Mouse (Mus musculus): Measurements from ENCODE around the gene Slc35c2.

Slc35c2 gene

DNA sequence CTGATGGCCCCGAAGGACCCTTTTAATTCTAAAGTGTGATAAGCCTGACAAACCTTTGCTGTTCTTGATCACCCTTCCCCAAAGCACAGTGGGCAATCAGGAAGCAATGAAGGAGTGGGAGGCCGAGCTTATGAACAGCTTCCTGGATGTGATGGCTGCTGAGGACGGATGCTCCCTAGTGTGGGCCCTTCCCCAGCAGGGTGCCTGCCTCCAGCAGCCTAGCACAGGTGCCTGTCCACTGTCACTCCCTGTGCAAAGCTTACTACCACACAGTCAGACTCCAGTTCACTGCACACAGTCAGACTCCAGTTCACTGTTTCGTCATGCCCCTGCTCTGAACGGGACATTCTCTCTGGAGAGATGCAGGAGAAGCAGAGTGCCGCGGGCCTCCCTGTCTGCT is 24.7 kb upstream of the Slc35c2 start:
- ATAC-seq (ENCODE audit: low TSS enrichment), result no peak

DNA sequence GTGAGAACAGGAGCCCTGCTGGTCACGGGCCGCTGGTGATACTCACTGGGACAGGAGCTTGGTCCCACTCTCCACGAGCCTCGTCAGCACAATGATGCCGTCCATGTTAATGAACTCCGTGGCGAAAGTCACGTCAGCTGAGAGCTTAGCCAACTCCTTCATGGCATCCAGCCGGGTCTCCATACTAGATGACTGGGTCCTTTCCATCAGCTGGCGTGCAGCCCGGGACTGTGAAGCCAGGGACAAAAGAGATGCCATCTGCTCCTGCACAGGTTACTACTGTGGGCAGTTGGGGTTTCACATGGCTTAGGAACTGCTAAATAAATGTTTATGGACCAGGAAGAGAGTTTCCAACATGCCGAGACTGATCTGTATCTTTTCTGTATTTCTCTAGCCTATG is 23.9 kb upstream of the Slc35c2 start:
- ATAC-seq (ENCODE audit: low TSS enrichment), result no peak

DNA sequence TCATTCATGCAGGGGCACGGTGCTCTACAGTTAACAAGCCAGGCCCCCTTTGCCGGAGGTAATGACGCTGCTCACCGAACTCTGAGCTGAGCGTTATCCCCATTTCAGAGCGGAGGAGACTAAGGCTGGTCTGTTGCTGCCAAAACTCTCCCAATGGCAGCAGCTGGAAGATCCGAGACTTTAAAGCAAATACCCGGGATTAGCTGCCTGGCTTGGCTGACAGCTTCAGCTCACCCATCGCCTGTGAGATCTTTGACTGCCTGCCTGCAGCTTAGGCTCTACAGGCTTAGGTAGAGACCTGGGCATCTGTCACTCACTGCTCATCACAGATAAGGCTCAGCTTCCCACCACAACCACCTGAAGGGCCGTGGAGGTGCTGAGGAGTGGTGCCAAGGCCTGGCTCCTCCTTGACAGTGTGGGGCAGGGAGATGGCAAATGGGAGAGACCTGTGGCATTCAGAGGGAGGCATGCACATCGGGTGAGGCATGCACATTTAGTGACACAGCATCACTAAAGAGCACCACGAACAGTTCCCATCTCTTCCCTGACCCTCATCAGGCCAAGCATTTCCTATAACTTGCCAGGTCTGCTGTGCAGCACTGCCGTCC is 23.3 kb upstream of the Slc35c2 start:
- no peak for ATAC-seq (ENCODE audit: low TSS enrichment)

DNA sequence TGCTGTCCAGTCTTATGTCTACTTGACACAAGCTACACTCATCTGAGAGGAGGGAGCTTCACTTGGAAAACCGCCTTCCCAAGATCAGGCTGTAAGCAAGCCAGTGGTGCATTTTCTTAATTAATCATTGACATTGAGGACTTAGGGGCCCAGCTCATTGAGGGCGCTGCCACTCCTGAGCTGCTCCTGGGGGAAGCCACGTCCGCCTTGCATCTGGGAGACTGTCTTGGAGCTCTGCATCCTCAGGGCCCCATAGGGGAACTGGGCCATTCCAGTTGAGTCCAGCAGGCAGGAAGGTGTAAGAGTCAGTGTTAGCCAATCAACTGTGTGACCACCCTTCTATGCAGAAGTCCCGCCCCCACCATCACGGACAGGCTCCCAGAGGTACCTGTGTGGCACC is 20.1 kb upstream of the Slc35c2 start:
- ATAC-seq (ENCODE audit: low TSS enrichment), result no peak

DNA sequence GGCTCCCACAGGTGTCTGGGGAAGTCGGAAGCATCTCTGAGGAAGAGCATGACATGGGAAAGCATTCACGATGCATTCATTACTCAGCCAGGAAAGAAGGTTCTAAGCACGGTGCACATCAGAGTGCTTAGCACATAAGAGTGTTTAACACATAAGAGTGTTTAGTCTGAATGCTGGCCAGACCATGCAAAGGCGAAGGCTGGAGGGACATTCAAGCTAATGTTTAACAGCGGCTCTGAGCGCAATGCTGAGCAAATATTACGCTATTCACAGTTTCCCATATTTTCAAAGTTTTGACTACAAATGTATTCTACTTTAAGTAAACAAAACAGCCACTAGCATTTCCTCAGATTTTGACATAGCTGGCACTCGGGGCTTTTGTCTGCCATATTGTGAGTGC is 17.8 kb upstream of the Slc35c2 start:
- ATAC-seq (ENCODE audit: low TSS enrichment), result no peak

DNA sequence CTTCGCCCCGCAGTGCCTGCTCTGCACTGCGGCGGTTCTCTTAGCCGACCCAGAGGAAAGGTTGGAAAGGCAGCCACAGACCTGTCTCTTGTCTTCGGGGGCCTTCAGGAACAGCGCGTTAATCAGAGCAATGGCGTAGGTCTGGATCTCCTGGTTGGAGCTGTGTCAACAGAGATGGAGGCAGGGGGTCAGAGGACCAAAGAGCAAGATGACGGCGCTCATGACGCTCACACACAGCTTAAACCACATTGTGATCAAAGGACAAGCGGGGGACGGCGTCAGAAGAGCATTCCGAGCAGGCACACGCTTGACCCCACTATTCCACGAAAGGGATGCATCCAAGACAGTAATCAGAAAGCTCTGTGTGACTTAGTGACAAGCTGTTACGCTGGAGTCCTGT is 17.1 kb upstream of the Slc35c2 start:
- no peak for ATAC-seq (ENCODE audit: low TSS enrichment)

DNA sequence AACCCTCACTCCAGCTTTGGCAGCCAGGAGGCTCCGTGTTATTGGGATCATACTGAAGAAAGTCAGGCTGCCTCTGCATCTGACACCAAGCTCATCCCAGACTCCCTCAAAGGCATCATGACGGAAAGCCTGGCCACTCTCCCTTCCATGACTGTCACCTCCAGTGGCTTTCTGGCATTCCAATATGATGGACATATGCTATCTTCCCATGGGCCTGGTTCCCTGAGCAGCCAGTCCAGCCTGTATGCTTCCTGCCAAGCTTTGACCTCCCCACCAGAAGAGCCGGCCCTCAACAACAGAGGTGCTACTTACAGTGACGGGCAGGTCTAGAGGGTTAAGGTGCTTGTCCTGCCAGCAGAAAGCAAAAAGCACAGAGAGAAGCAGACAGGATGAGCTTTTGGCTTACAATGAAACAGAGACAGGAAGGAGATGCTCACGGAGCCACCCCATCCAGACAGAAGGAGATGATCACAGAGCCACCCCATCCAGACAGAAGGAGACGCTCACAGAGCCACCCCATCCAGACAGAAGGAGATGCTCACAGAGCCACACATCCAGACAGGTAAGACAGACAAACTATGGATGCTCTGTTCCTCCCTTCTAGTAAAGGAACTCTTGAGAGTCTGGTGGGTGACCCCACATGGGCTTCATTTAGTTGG is 15.8 kb upstream of the Slc35c2 start:
- ATAC-seq (ENCODE audit: low TSS enrichment), result no peak

DNA sequence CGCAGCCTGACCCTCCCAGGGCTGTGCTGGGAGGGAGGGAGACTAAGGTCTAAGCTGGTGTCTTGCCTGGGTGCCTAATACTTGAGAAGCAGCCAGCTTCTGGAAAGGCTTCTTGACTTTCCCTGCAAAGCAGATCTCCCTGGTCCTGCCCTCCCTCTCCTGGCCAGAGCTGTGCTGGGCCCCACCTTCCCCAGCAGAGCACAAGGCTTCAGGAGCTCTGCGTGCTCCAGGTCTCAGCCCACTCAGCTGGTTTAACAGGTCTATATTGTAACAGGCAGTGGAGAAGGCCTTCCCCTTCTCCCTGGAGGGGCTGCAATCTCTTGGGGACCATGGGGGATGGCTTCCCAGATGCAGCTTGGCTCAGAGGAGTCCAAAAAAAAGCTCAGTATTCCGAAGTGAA is 13.7 kb upstream of the Slc35c2 start:
- ATAC-seq (ENCODE audit: low TSS enrichment), result no peak

DNA sequence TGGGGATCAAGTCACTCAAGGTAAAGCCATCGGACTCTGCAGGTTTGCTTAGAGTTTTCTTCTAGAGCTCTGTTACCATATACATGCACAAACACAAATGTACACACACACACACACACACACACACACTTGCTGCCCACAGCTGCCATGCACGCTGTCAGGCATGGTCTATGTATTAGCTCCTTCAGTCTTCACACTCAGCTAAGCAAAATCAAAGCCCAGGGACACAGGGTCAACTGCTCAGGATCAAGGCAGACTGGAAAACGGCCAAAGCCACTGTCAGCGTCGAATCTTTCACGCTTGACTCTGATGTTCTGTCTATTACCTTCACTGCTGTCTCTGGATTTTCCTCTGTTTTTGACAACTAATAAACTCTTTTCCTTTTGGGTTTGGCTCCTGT is 13.2 kb upstream of the Slc35c2 start:
- ATAC-seq (ENCODE audit: low TSS enrichment), result no peak

DNA sequence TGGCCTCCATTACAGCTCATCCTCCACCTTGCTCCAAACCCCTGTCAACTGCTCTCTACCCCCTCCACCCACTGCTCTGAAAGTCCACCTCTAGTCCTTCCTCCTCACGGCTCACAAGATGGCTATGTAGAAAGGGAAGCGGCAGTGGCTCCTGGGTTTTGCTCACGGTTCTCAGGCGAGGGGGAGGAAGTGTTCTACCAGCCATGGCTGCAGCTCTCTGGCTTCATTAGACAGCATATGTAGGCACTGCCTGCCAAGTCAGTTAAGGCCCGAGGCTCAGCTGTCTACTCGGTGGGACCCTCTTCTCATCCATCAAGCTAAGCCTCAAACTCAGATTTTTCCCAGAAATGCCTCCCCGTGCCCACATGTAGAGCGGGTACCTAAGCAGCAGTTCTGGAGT is 12.8 kb upstream of the Slc35c2 start:
- ATAC-seq (ENCODE audit: low TSS enrichment), result peak; percentile 68

DNA sequence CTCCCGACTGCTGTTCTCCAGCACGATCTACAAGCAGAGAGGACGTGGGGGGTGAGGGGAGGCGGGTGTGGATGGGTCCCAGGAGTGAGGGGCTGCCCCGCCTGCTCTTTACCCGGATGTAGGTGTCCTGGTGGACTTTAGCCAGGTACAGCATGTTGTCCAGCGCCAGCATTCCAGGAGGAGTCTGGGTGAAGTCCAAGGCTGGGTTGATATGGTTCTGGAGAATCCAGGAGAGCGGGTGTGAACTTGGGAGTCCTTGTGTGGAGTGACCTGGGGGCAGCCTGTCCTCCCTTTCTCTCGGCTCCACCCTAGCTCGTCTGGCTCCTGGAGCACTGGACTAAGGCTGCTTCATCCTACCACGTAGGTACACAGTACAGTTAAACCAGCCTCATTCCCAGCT is 9.8 kb upstream of the Slc35c2 start:
- ATAC-seq (ENCODE audit: low TSS enrichment), result no peak

DNA sequence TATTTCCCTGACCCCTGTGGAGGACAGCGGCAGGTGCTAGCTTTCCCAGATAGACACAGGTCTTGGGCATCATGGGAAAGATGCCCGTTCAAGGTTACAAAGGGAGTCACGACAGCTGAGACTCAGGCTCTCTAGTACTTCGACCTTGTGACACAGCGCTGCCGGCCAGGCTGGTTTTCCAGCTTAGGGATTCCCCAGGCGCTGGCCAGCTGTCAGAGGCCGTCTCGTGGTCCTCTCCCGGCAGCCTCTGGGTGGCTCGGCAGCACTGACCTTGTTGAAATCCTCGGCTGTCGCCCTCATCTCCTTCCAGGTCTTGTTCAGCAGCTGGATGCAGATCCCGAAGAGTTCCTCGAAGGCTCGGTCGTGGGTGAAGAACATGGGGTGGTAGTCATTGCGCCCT is 8.9 kb upstream of the Slc35c2 start:
- no peak for ATAC-seq (ENCODE audit: low TSS enrichment)

DNA sequence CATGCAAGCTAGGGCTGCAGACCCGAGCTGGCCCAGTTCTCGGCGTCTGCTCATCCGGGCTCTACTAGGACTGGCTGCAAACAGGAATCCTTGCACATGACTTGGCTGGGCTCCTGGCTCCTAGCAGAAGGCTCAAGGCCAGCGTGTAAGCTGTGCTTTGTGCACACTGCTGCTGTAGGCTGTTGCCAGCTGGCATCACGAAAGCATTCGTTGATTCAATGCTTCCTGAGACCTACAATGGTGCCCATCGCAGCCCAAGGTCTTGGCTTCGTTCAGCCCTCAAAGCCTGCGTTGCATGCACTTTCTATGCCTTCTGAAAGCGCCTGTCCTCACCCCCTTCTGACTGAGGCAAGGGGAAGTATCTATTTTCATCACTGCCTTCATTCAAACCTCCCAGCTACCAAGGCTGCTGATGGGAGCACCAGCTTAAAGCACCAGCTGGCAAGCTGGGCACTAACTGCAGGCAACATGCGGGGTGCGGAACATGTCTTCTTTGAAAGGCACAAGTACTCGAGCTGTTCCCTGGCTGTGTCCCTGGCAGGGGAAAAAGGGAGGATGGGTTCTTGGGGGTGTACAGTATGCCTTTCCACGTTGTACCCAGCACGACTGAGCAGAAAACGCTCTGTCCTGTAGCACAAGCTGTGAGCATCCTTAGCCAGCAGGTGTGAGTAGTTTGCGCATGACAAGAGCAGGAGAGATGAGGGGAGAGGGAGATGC is 804 bp upstream of the Slc35c2 start:
- peak; percentile 66 for ATAC-seq (ENCODE audit: low TSS enrichment)

DNA sequence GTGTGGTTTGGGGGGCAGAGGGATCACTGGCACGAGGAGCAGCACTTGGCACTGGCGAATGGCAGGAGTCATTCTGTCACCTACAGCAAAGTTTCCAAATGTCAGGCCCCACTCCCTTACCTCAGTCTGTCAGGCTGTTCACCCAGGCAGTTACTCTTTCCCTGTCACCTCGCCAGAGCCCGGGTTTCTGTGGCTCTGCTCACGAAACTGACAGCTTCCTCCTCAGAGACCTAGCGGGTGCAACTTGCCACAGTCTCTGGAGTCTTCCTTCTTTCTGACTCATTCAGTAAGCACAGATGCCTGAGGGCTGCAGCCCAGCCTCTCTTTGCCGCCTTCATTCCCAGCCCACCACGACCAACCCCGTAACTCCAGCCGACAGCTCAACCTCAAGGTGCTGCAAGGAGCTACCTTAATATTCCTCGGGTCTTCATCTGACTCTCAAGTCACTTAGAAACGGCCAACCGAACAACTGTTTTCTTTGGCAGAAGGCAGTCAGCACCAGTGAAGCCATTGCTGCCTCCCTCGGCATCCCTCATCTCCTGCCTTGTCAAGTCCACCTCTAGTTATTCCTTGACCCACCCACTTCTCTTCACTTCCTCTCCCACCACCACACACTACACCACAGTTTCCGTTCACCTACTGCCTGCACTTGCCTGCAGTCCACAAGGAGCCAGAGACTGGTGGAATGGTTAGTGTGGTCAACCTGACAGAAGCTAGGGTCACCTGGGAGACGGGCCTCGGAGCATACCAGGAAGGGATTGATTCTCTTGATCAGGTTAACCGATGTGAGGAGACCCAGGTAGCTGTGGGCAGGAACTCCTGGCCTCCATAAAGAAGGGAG is 1.1 kb downstream of the Slc35c2 start:
- peak; percentile 25; the same call in 1 of the 2 replicates for ATAC-seq (ENCODE audit: low TSS enrichment)

DNA sequence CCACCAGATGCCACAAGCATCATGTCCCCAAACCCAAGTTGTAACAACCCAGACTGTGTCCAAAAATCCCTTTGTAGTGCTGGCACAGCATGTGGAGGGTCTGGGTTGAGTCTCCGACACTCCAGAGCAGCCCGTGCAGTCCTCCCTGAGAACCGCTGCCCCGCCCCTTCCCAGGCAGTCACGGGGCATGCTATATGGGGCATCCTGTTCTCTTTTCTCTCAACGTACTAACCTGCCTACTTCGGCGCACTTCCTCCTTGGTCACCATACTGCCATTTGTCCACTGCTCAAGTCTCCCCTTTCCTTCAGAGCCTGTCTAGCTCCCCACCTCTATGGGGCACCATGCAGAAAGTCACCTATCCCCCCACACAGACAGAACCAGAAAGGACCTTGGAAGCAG is 2.0 kb downstream of the Slc35c2 start:
- ATAC-seq (ENCODE audit: low TSS enrichment), result no peak

DNA sequence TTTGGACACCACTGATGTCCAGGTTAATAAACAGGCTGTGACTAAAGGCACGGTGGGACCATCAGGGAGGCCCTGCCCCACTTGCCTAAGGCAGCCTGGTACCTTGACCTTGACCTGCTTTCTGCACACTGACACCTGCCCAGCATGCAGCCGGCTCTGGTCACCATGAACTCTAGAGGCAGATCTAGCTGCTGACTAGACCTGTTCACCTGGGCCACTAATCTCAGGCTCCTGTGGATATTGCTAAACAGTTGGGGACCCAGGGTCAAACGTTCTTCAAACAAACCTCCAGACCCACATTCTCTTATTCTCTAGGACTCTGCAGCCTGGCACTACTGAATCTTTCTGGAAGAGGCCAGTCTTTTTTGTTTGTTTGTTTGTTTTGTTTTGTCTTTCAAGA is 2.6 kb downstream of the Slc35c2 start:
- ATAC-seq (ENCODE audit: low TSS enrichment), result no peak

DNA sequence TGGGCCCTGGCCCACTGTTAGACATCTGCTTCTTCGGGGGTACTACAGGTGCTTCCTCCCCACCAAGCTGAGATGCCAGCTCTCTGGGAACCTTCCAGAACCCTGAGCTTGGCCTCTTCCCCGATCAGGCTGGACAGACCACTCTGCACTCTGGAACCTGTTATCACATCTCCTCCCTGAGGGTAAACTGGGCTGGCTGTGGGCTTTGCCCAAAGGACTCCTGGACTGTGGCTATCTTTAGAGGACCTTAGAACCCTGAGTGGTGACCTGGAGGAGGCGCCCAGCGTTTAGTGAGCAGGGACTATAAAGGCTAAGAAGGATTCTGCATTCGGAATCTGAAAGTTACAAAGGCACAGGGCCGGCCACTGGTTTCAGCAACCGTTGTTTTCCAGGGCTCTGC is 3.3 kb downstream of the Slc35c2 start:
- ATAC-seq (ENCODE audit: low TSS enrichment), result no peak

DNA sequence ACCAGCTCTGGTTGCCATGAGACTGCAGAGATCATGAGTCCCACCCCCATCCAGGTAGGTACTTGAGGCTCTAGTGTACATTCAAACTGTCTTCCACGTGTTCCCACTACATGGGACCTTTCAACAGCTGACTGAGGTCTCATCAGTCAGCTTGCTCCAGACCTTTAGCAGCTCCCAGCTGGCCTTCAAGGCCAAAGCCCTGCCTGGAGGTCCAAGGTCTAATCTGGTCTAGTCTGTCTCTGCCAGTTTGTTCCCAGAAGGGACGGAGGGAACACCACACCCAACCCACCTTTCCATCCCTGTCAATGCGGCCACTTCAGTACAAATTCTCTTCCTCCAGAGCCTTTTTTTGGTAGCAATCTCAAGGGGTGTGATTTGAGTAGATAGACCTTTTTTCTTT is 4.0 kb downstream of the Slc35c2 start:
- no peak for ATAC-seq (ENCODE audit: low TSS enrichment)

DNA sequence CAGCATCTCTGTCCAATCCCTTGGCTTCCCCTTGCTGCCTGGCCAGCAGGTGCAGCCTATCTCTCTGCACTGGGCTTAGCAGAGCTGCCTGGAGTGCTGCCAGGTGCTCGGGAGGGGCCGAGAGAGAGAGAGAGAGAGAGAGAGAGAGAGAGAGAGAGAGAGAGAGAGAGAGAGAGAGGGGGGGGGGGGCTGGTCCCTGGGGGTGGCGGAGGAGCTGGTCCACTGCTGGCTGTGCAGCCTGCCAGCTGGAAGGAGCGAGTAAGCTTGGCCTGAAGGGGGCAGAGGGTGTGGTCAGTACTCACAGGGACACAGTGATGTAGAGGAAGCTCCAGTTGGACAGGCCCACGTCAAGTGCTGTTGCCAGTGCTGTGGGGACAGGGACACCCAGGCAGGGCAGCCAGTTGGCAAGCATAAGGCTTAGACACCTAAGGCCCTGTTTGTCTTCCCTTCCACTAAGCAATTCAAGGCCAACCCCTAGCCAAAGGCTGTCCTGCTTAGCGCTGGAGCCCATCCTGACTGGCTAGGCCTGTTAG is 5.8 kb downstream of the Slc35c2 start:
- ATAC-seq (ENCODE audit: low TSS enrichment), result no peak

DNA sequence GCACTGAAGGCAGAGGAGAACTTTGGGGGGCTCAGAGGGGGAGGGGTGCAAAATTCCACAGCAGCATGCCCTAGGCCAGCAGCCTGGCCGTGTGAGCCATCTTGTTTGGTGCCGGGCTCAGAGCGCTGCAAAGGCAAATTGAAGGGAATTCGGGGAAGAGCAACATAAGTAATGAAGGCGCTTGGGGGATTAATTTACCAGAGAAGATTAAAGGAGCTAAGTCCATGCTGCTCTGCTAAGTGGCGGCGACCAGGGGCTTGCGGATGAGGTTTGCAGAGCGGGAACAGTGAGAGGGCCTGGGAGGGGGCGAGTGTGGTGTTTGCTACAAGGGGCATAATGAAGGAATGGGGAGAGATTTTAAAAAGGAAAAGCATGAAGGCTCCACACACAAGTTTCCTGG is 8.3 kb downstream of the Slc35c2 start:
- ATAC-seq (ENCODE audit: low TSS enrichment), result no peak

DNA sequence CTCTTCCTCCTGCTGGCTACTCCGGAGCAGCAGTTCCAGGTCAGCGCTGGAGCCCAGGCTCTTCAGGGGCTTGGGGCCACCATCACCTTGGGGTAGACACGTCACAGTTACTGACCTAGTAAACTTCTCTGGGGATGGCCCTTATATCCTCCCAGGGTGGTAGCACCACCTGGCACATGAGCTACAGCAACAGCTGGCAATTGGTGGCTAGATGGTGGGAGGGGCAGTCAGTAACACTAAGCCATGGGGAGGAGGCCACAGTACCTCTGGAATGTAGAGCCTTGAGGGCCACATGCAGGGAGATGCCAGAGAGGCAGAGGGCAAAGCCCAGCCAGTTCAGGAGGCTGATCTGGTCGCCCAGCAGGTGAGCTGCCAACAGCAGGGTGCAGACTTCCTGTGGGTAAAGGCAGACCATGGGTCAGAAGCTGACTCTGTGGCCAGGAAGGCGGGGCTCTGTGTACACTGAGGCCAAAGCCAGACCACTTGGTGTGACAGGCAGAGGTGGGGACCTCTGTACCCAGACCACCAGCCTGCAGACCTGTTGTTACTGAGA is 10.4 kb downstream of the Slc35c2 start:
- no peak for ATAC-seq (ENCODE audit: low TSS enrichment)

DNA sequence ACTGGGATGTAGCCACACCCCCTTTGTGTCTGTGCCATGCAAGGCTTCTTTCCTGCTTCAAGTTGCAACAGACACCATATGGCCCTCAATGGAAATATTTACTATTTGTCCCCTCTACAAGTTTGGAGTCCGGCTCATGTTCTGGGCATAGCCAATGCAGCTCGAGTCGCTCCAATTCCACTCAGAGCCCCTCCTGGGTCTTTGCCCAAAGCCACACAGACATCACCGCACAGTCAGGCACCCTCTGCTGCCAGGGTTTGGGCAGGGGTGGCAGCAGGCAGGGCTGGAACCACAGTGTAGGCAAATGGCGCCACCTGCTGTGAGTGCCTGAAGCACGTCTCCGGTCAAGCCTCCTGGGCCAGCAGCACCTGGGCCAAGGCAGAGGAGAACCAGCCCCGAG is 11.8 kb downstream of the Slc35c2 start:
- ATAC-seq (ENCODE audit: low TSS enrichment), result peak; percentile 87
